Mouse (Mus musculus) spleen, postnatal 0 days (tissue): ENCODE results near the gene Mmp24. TPM values are rescaled to one million over a fixed set of nuclear protein-coding genes. Genes with fewer than 3 reads are reported as not detected.

Experiments
- polyA plus RNA-seq: library from polyadenylated mRNA; unstranded; fragments of >200 nt; fragmentation: Nextera tagmentation; extraction: Ambion mirVana; gene quantifications from 2 replicates; pipeline ENCODE4 v1.2.1, GENCODE M21; 2015

Gene Mmp24
- polyA plus RNA-seq = 0.11 TPM in 1 of 2 replicates, not detected in the other

GRCm38 (mm10) chr2:155774927-155775684 lies at the start of gene Mmp24:
Mmp24 (plus strand) TSS chr2:155775342.

GRCm38 (mm10) chr2:155729158-155729645 lies 45.9 kb upstream of the Mmp24 start, which contains the start of gene Edem2:
Edem2 (minus strand) TSS chr2:155729475.

GRCm38 (mm10) chr2:155735766-155736165 lies 39.4 kb upstream of the Mmp24 start, which contains the start of gene Gm17581:
Gm17581 (minus strand) TSS chr2:155735866.

GRCm38 (mm10) chr2:155751014-155751786 lies 23.9 kb upstream of the Mmp24 start, which contains the start of gene Procr:
Procr (plus strand) TSS chr2:155751117.

GRCm38 (mm10) chr2:155819392-155819448 lies 44.1 kb downstream of the Mmp24 start, which contains the start of gene BC029722:
BC029722 (minus strand) TSS chr2:155819426.

GRCm38 (mm10) chr2:155826630-155827424 lies 51.7 kb downstream of the Mmp24 start, which contains the start of gene Eif6:
Eif6 (minus strand) TSS chr2:155826925.

GRCm38 (mm10) chr2:155834732-155835131 lies 59.6 kb downstream of the Mmp24 start, which contains the start of gene Fam83c:
Fam83c (minus strand) TSS chr2:155834854.

Other genes with a start within 250 kb of the Mmp24 start
- gene Gss, start 182.5 kb upstream of the Mmp24 start, polyA plus RNA-seq = 27.4 and 29.7 TPM in 2 replicates
- gene Myh7b, start 164.1 kb upstream of the Mmp24 start, polyA plus RNA-seq = 0.98 and 1.6 TPM in 2 replicates
- gene Trpc4ap, start 83.0 kb upstream of the Mmp24 start, polyA plus RNA-seq = 55.5 and 63.6 TPM in 2 replicates
- gene Edem2, start 45.9 kb upstream of the Mmp24 start, polyA plus RNA-seq = 21.8 and 27.5 TPM in 2 replicates
- gene Gm17581, start 39.5 kb upstream of the Mmp24 start, polyA plus RNA-seq = not detected in 2 replicates
- gene Procr, start 24.2 kb upstream of the Mmp24 start, polyA plus RNA-seq = 6.6 and 7.8 TPM in 2 replicates
- 11.2 and 14.4 TPM in 2 replicates for gene BC029722, start 44.1 kb downstream of the Mmp24 start, polyA plus RNA-seq
- 131 and 133 TPM in 2 replicates for gene Eif6, start 51.6 kb downstream of the Mmp24 start, polyA plus RNA-seq
- 0.07 TPM in 1 of 2 replicates, not detected in the other for gene Fam83c, start 59.5 kb downstream of the Mmp24 start, polyA plus RNA-seq
- 21.0 and 22.5 TPM in 2 replicates for gene Uqcc1, start 155.0 kb downstream of the Mmp24 start, polyA plus RNA-seq
- not detected in 2 replicates for gene Gm15557, start 165.4 kb downstream of the Mmp24 start, polyA plus RNA-seq
- 0.12 TPM in 1 of 2 replicates, not detected in the other for gene Gdf5, start 170.0 kb downstream of the Mmp24 start, polyA plus RNA-seq
- 11.2 and 11.7 TPM in 2 replicates for gene Cep250, start 181.1 kb downstream of the Mmp24 start, polyA plus RNA-seq
- gene 6430550D23Rik, start 232.6 kb downstream of the Mmp24 start, polyA plus RNA-seq = 0.91 and 1.4 TPM in 2 replicates
- 86.9 and 101 TPM in 2 replicates for gene Ergic3, start 232.7 kb downstream of the Mmp24 start, polyA plus RNA-seq